Mouse (Mus musculus) layer of hippocampus, postnatal 10 days (tissue): ENCODE measurements around the gene Galnt12. TPM values are rescaled to one million over a fixed set of nuclear protein-coding genes. Genes with fewer than 3 reads are reported as not detected.

ENCODE experiments used
- DNase-seq, 2 experiments: peaks; one replicate each; pipeline ENCODE4 v3.0.0; 2021; ENCODE audit warnings: low spot score in 2 of 2
- total RNA-seq, 2 experiments: library from RNA; stranded (reverse); gene quantifications; 2 replicates each; pipeline ENCODE4 v1.2.3; 2021

Galnt12 gene
- total RNA-seq, 2 experiments from 2014 or later = 0.60 to 1.0 TPM

- no peak for DNase-seq
These were observed 1.5 kb downstream of the Galnt12 start for GRCm38 (mm10) chr4:47093161-47093560.

- DNase-seq = no peak
These were observed 1.9 kb downstream of the Galnt12 start for GRCm38 (mm10) chr4:47093647-47094046.

- DNase-seq = no peak
These were observed 11.9 kb downstream of the Galnt12 start for GRCm38 (mm10) chr4:47103561-47103960.

- no peak for DNase-seq
These were observed 20.2 kb downstream of the Galnt12 start for GRCm38 (mm10) chr4:47111885-47112284.

- DNase-seq = peak in 1 of 2 experiments; percentile 20
These were observed 20.9 kb downstream of the Galnt12 start for GRCm38 (mm10) chr4:47112560-47112959.

GRCm38 (mm10) chr4:47122051-47122706, 30.5 kb downstream of the Galnt12 start:
- peak; percentile 78 to 79 for DNase-seq

GRCm38 (mm10) chr4:47124140-47124711, 32.5 kb downstream of the Galnt12 start:
- peak; percentile 34 to 49 for DNase-seq

- peak; percentile 40 to 53 for DNase-seq
These were observed 36.8 kb downstream of the Galnt12 start for GRCm38 (mm10) chr4:47128515-47128914.

GRCm38 (mm10) chr4:47129572-47129971, 37.9 kb downstream of the Galnt12 start:
- DNase-seq = no peak

GRCm38 (mm10) chr4:47130111-47131050, 38.7 kb downstream of the Galnt12 start:
- no peak for DNase-seq

- DNase-seq = no peak
These were observed 40.2 kb downstream of the Galnt12 start for GRCm38 (mm10) chr4:47131931-47132330.

GRCm38 (mm10) chr4:47132413-47132812, 40.7 kb downstream of the Galnt12 start:
- DNase-seq = no peak

GRCm38 (mm10) chr4:47136699-47137101, 45.0 kb downstream of the Galnt12 start:
- no peak for DNase-seq

GRCm38 (mm10) chr4:47137479-47137878, 45.8 kb downstream of the Galnt12 start:
- no peak for DNase-seq

GRCm38 (mm10) chr4:47138411-47138810, 46.7 kb downstream of the Galnt12 start:
- DNase-seq = no peak

GRCm38 (mm10) chr4:47138967-47139777, 47.5 kb downstream of the Galnt12 start:
- DNase-seq = no peak

- no peak for DNase-seq
These were observed 48.6 kb downstream of the Galnt12 start for GRCm38 (mm10) chr4:47140301-47140700.

GRCm38 (mm10) chr4:47141444-47142154, 49.9 kb downstream of the Galnt12 start:
- DNase-seq = no peak

- no peak for DNase-seq
These were observed 52.1 kb downstream of the Galnt12 start for GRCm38 (mm10) chr4:47143849-47144248.

- no peak for DNase-seq
These were observed 53.6 kb downstream of the Galnt12 start for GRCm38 (mm10) chr4:47145341-47145740.
